Mouse (Mus musculus) hindbrain, embryonic 10.5 days (tissue): ENCODE results near the gene Pappa2. TPM values are rescaled to one million over a fixed set of nuclear protein-coding genes. Genes with fewer than 3 reads are reported as not detected.

Experiments used
- DNase-seq: peaks from one replicate; pipeline ENCODE4 v3.0.0-alpha.2; 2017; ENCODE audit warnings: low spot score
- H3K27ac ChIP-seq: fragments of 300-500 bp; sonication (generic); 2 replicates; pipeline ENCODE4 v1.5.1; 2016; ENCODE audit warnings: mild to moderate bottlenecking, moderate library complexity
- H3K27me3 ChIP-seq: fragments of 300-500 bp; sonication (generic); 2 replicates; pipeline ENCODE4 v1.6.1; 2016; ENCODE audit warnings: mild to moderate bottlenecking; ENCODE audit not compliant: poor library complexity, insufficient read depth, severe bottlenecking
- H3K36me3 ChIP-seq: fragments of 300-500 bp; sonication (generic); 2 replicates; pipeline ENCODE4 v1.6.1; 2016; ENCODE audit warnings: mild to moderate bottlenecking, moderate library complexity
- H3K4me1 ChIP-seq: fragments of 300-500 bp; sonication (generic); replicated peaks from 2 replicates; pipeline ENCODE4 v1.6.1; 2016; ENCODE audit warnings: mild to moderate bottlenecking
- H3K4me3 ChIP-seq: fragments of 300-500 bp; sonication (generic); 2 replicates; pipeline ENCODE4 v1.5.1; 2016; ENCODE audit warnings: mild to moderate bottlenecking, moderate library complexity
- H3K9me3 ChIP-seq: fragments of 300-500 bp; sonication (generic); 2 replicates; pipeline ENCODE4 v1.6.1; 2016; ENCODE audit warnings: mild to moderate bottlenecking, moderate library complexity
- WGBS: fragments of 180-500 bp; shearing (Covaris S2); methylation state at CpG from one replicate; pipeline ENCODE4 v1.1.7; 2016; 5-methylcytosine and 5-hydroxymethylcytosine counted together
- polyA plus RNA-seq: library from polyadenylated mRNA; unstranded; fragments of >200 nt; fragmentation: Nextera tagmentation; extraction: Ambion mirVana; gene quantifications from 2 replicates; pipeline ENCODE4 v1.2.1, GENCODE M21; 2016

Gene Pappa2
- polyA plus RNA-seq, 1 experiment from 2014 or later, result 1.0 TPM

DNA sequence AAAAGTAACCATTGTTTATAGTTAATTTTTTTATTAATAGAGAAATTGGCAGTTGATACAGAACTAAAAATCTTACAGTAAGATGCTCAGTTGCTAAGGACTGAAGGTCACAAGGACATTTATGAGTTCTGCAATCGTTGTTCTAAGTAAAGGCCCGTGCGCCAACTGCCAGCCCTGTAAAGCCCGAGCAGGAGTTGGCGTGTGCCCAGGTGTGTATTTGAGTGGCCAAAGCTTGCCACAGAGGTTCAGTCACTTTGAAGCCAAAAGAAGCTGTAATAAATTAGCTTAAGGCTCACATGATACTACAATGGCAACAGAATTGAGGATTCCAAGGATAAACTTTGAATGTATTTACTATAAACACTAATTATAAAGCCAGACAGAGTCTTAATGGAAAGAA lies 204.8 kb downstream of the Pappa2 start:
- no peak overlapping the region for H3K27ac ChIP-seq
- no peaks in the 10 kb centered on the region for H3K9me3 ChIP-seq
- DNase-seq, result no peak
- H3K4me3 ChIP-seq, result no peak overlapping the region
- no peaks in the 10 kb centered on the region for H3K27me3 ChIP-seq
- no peaks in the 10 kb centered on the region for H3K4me1 ChIP-seq
- 93% methylated on average over 5 of the region's 5 CpGs for WGBS
- H3K36me3 ChIP-seq, result no peaks in the 10 kb centered on the region

DNA sequence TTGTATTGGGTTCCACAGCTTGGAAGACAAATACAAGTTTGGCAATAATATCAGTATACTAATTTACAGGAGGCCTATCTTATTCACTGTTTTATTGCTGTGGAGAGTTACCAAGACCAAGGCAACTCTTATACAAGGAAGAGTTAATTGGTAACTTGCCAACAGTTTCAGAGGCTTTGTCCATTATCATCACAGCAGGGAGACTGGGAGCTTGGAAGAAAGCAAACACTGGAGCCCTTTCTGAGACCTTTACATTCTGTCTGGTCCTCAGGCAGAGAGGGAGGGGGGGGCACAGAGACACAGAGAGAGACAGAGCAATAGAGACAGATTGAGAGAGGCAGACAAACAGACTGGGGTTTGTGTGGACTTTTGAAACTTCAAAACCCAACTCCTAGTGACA lies 207.2 kb downstream of the Pappa2 start:
- no peak overlapping the region for H3K4me3 ChIP-seq
- H3K9me3 ChIP-seq, result no peaks in the 10 kb centered on the region
- H3K27me3 ChIP-seq, result no peaks in the 10 kb centered on the region
- H3K36me3 ChIP-seq, result no peaks in the 10 kb centered on the region
- no peak for DNase-seq
- H3K4me1 ChIP-seq, result no peaks in the 10 kb centered on the region
- H3K27ac ChIP-seq, result no peak overlapping the region

DNA sequence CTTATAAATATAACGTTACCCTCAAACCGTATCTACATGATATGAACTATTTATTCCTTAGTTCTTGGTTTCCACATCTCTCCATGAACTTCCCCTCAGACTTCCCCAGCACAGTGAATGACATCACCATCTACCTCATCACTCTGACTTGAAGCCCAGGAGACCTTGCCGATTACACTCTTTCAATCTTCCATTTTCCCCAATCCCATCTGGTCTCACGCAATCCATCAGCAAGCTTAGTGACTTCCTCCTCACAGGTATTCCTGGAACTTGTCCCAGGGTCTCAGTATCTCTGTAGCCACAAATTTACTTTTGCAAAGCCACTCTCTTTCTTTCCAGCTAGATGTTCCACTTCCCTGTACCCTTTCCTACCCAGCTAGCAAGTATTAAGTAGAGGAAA lies 209.5 kb downstream of the Pappa2 start:
- Histone ChIP-seq H3K36me3 (no peaks in the 10 kb centered on the region), H3K9me3 (no peaks in the 10 kb centered on the region), H3K4me1 (no peaks in the 10 kb centered on the region), H3K27ac (no peak overlapping the region), H3K27me3 (no peaks in the 10 kb centered on the region), H3K4me3 (no peak overlapping the region)
- 96% methylated on average over 4 of the region's 4 CpGs for WGBS
- no peak for DNase-seq

DNA sequence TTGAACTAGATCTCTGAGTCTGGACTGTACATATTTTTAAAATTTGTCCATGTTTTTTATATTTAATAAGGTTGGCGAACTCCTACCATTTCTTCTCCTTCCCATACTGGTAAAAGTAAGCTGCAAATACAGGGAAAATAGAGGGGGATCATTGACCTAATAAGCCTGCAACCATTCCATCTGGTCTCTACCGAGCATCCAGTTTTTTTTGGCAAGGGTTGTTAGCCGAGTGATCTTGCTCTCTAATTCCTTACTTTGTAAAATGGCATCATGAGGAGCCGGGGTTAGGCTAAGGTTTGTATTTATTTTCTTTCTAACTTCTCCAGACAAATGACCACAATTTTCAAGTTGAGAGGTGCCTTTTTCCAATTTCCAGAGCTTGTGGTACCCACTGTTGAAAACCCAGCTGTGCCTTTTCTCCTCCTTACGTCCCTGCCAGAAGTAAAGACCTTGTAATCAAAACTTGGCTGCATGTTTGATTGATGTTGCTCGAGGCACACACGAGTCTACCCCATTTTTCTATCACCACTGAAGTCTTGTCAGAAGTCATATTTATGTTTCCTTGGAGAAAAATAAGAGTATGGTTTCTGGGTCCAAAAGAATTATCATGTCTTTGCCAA lies 210.1 kb downstream of the Pappa2 start:
- no peak overlapping the region for H3K27ac ChIP-seq
- 86% methylated on average over 7 of the region's 7 CpGs for WGBS
- H3K27me3 ChIP-seq, result no peaks in the 10 kb centered on the region
- H3K36me3 ChIP-seq, result no peaks in the 10 kb centered on the region
- no peaks in the 10 kb centered on the region for H3K9me3 ChIP-seq
- no peak for DNase-seq
- H3K4me3 ChIP-seq, result no peak overlapping the region
- no peaks in the 10 kb centered on the region for H3K4me1 ChIP-seq

DNA sequence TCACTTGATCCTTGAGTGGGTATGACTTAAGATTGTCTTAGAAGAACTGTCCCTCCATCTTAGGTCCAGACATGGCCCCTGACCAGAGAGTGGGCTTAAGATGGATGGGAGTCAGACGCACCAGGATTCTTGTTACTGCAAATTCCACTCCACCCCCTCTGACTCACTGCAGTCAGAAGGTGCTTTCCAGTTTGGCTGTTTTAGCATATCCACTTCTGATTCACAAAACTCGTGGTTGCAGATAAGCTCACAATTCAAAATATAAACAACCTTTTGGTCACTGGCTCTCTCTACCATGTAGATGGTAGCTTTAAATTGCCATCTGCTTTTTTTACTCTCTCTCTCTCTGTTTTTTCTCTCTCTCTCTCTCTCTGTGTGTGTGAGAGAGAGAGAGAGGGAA lies 214.4 kb downstream of the Pappa2 start:
- Histone ChIP-seq H3K27ac (no peak overlapping the region), H3K36me3 (no peaks in the 10 kb centered on the region), H3K27me3 (no peaks in the 10 kb centered on the region), H3K4me3 (no peak overlapping the region), H3K9me3 (no peaks in the 10 kb centered on the region), H3K4me1 (no peaks in the 10 kb centered on the region)
- DNase-seq, result no peak
- 72% methylated on average over 2 of the region's 2 CpGs for WGBS

DNA sequence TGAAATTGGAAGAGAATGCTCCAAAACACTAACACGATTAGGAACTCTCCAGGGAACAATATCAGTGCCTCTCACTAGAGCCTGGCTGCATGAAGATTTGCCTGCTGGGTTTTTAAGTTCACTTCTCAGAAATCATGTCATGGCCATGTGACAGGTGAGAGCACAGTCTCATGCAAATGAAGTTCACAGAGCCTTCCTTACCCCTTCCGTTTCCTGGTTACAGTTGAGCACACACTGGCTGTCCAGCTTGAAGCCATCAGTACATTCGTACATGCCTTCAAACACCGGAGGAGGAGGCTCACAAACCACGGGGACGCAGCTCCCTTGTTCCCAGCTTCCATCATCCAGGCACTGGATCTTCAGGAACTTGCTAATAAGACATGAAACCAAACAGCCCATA lies 215.6 kb downstream of the Pappa2 start:
- H3K4me1 ChIP-seq, result no peaks in the 10 kb centered on the region
- H3K4me3 ChIP-seq, result no peak overlapping the region
- H3K27me3 ChIP-seq, result no peaks in the 10 kb centered on the region
- WGBS, result 82% methylated on average over 6 of the region's 6 CpGs
- H3K36me3 ChIP-seq, result no peaks in the 10 kb centered on the region
- H3K9me3 ChIP-seq, result no peaks in the 10 kb centered on the region
- DNase-seq, result no peak
- H3K27ac ChIP-seq, result no peak overlapping the region

DNA sequence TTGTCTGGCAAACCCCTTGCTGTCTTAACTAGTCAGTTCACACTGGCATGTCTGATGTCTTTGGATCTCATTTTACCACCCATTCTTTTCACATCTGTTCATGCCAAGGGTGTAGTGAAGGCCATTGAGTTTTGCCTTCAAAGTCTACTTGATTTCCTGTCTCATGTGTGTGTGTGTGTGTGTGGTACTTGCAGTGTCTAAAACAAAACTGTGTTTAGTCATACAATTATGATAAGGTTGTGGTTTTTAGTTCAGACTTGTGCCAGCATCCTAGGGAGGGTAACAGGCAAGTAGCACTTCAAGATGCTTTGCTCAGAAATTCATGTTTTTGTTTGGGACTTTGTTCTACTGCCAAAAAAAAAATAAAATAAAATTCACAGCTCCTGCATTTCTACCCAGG lies 216.1 kb downstream of the Pappa2 start:
- Histone ChIP-seq H3K4me3 (no peak overlapping the region), H3K9me3 (no peaks in the 10 kb centered on the region), H3K4me1 (no peaks in the 10 kb centered on the region), H3K27me3 (no peaks in the 10 kb centered on the region), H3K36me3 (no peaks in the 10 kb centered on the region), H3K27ac (no peak overlapping the region)
- DNase-seq, result no peak

DNA sequence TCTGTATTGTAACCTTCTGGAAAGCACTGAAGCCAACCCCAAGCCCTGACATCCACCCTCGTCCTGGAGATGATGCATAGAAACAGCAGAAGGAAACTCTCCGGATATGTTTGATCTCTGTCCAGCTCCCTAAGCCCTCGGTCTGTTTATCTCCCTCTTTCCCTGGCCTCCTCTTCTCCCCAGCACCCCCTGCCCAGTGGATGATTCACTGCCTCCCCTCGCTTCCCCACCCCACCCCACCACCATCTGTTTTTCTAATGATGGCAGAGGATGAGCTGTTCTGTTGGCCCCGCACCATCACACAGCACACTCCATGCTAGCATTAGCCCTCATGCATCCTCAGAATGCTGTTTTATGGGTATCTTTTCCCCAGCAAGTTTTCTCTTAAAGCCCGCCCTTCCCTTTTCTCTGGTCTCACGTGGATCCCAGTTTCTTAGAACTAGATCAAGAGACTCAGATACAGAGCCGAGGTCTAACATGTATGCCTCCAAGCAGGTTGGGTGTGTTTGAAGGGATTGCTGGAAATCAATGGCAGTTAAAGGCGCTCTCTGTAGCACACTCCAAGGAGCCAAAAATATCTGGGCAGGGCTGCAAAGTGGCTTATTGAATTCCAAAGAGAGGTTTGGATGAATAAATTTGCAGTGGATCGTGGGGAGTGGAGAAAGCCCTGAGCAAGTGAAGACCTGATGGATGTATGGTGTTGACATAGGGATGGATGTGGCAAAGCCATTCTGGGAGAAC lies 231.8 kb downstream of the Pappa2 start:
- no peak overlapping the region for H3K4me3 ChIP-seq
- no peaks in the 10 kb centered on the region for H3K27me3 ChIP-seq
- H3K4me1 ChIP-seq, result no peaks in the 10 kb centered on the region
- no peak overlapping the region for H3K27ac ChIP-seq
- H3K9me3 ChIP-seq, result no peaks in the 10 kb centered on the region
- WGBS, result 81% methylated on average over 10 of the region's 10 CpGs
- no peak for DNase-seq
- H3K36me3 ChIP-seq, result no peaks in the 10 kb centered on the region

DNA sequence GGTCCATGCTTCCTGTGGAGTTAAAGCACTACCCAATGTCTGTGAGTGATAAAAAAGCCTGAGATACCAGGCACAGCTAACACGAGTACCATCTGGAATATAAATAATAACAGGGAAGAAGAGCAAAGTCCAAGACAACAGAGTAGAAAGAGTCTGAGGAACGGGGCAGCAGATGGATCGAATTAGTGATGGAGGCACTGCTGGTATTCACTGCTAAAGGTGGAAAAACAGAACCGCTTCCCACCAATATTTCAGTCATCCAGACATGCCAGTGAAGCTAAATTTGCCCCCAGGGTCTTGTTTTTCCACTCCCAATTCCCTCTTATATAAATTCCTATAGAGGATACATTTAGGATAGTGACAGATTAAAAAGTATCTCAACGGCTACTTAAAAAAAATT lies 238.8 kb downstream of the Pappa2 start:
- Histone ChIP-seq H3K4me3 (no peak overlapping the region), H3K27me3 (no peaks in the 10 kb centered on the region), H3K36me3 (no peaks in the 10 kb centered on the region), H3K9me3 (no peaks in the 10 kb centered on the region), H3K27ac (no peak overlapping the region), H3K4me1 (no peaks in the 10 kb centered on the region)
- peak; percentile 10 for DNase-seq
- 68% methylated on average over 5 of the region's 5 CpGs for WGBS

DNA sequence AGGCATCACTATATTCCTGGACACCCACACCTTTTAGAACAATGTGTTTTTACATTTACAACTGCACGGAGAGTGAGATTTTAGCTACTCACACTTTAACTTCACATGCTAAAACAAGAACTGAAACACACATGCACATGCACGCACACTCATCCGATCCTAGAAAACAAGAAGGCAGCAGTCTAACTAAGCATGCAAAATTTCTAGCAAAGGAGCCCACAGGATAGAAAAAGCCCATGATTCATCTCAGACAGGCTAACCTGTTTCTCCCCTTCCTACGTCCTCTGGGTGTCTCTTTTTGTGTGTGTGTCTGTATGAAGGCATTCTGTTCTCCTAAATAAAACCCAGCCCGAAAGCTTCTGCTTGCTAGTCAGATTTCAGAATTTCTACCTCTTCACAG lies 239.3 kb downstream of the Pappa2 start:
- Histone ChIP-seq H3K36me3 (no peaks in the 10 kb centered on the region), H3K4me1 (no peaks in the 10 kb centered on the region), H3K9me3 (no peaks in the 10 kb centered on the region), H3K4me3 (no peak overlapping the region), H3K27me3 (no peaks in the 10 kb centered on the region), H3K27ac (no peak overlapping the region)
- DNase-seq, result no peak
- 89% methylated on average over 5 of the region's 5 CpGs for WGBS

DNA sequence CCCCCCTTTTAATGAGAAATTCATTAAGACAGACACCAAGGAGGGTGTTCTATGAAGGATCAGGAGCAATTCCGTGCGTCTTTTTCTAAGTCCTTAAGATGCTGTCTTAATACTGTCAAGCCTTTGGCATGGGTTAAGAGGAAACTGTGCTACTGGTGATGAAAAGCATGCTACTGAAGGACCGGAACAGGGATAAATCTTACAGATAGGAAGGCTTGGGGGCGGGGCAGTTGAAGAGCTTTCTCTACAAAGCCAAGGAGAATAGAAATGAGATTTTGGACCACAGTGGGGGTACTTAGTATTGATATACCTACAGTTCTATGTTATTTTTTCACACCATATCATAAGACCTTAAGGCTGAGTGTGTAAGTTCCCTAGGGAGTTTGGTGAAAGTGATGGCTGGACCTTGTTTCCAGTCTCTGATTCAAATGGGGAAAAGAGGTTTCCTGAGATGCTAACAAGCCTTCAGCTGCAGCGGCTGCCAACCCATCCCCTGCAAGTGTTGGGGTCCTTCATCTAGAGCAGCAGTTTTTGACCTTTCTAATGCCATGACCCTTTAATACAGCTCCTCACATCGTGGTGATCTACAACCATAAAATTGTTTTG lies 240.0 kb downstream of the Pappa2 start:
- 83% methylated on average over 6 of the region's 6 CpGs for WGBS
- H3K4me3 ChIP-seq, result no peak overlapping the region
- no peaks in the 10 kb centered on the region for H3K27me3 ChIP-seq
- H3K4me1 ChIP-seq, result no peaks in the 10 kb centered on the region
- no peaks in the 10 kb centered on the region for H3K36me3 ChIP-seq
- DNase-seq, result no peak
- H3K27ac ChIP-seq, result no peak overlapping the region
- no peaks in the 10 kb centered on the region for H3K9me3 ChIP-seq

DNA sequence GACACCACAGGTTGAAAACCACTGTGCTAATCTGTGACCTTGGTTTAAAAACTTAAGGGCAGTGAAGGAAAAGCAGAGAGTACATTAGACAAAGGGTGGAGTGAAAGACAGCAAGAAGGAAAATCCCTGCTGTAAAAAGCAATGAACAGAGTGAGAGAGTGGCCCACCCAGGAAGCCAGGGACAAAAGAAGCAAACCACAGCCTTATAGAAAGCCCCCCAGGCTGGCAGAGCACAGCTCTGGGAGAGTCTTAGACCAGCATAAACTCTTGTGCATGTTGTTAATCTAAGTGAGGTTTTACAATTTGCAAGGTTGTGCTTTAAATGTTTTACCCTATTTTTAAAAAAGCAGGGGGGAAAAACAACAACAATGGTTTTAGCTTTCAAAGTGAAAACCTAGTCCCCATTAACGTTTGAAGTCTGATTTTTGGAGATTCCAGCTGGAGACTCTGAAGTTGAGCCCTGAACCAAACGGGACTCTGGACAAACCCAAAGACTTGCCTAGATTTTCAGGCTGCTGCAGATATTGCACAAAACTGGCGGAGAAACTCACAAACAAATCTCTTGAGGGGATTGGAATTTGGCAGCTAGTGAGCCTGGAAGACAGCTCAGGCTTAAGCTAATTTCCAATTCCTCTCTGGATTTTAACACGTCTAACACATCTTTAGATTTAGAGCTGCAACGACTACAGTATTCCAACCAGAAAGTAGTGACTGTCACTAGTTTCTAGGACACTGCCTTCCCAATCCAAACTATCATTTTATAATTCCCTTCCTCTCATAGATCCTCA lies 241.0 kb downstream of the Pappa2 start:
- DNase-seq, result no peak
- Histone ChIP-seq H3K4me3 (no peak overlapping the region), H3K4me1 (no peaks in the 10 kb centered on the region), H3K9me3 (no peaks in the 10 kb centered on the region), H3K27me3 (no peaks in the 10 kb centered on the region), H3K36me3 (no peaks in the 10 kb centered on the region), H3K27ac (no peak overlapping the region)
- WGBS, result 54% methylated on average over 5 of the region's 5 CpGs

DNA sequence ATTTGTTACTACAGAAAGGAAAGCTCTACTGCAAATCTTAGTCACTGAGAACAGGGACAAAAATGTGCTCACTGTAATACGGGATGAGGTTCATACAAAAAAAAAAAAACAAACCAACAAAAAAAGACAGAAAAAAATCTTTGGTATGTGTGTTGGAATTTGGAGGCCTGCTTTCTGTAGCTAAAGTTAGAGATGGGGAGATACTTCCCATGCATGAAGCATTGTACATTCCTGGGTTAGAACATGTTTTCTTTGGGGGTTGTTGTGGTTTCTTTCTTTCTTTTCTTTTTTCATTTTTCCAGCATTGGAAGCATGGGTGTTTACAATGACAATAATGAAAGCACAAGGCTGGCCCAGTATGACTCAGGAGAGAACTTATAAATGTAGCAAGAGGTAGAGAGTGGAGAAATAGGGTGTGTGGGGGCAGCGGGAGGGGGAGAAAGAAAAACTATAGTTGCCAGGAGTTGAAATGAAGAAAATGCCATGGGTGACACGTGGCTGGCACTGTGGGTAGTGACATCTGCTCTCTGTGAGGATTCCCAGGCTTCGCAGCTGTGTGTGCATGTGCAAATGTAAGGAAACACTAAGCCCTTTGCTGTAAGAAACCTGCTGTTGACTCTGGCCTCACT lies 247.3 kb downstream of the Pappa2 start:
- Histone ChIP-seq H3K27ac (no peak overlapping the region), H3K9me3 (no peaks in the 10 kb centered on the region), H3K36me3 (no peaks in the 10 kb centered on the region), H3K4me3 (no peak overlapping the region), H3K27me3 (no peaks in the 10 kb centered on the region), H3K4me1 (no peaks in the 10 kb centered on the region)
- WGBS, result 63% methylated on average over 4 of the region's 4 CpGs
- no peak for DNase-seq
